Mouse (Mus musculus): ENCODE measurements around the gene Slc37a1.

DNA sequence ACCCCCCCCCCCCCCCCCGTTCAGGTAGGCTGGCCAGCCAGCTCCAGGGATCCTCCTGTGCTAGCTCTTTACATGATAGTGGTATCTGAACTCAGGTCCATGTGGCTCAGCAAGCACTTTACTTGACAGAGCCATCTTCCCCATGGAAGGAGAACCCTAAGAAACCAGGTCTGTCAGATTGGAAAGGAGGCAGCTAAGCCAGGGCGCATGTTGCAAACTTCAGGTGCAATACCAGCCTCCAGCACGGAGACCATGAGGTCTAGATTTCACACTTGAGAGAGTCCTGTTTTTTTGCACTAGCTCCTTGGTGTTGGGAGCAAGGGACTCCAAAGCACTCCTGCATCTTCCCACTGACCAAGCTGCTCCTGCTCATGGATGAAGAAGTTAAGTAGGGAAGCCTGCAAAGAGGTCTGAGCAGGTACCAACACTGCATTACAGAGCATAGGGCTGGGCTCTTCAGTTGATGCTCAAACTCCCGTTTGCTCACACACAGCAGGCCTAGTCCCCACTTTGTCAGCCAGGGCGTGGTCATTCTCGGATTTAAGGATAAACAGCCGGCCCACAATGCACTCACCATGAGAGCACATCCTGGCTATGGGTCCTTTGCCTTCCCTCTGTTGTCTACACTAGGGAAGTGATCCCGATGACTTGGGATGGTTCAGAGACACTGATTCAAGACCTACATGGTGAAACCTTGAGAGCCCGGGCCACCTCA lies 10.2 kb upstream of the Slc37a1 start:
- TF ChIP-seq POLR2A (IDR thresholded peaks at IDR 0.05; ENCODE audit: extremely low read depth, insufficient read depth, low read length) (no peak), CTCF (IDR thresholded peaks at IDR 0.05; ENCODE audit: extremely low read depth, insufficient read depth, low read length) (no peak)

Data from cortical plate, adult 2 months (tissue).